Mouse (Mus musculus): ENCODE measurements around the gene Orai2. TPM values are rescaled to one million over a fixed set of nuclear protein-coding genes. Genes with fewer than 3 reads are reported as not detected.
"Not testable (repeated sequence)": the region's sequence is repeated elsewhere in the genome, so short reads cannot be mapped to it uniquely, and the experiment has no call there.

The Orai2 gene
- polyA plus RNA-seq, 1 experiment from 2014 or later = 14.0 TPM

DNA sequence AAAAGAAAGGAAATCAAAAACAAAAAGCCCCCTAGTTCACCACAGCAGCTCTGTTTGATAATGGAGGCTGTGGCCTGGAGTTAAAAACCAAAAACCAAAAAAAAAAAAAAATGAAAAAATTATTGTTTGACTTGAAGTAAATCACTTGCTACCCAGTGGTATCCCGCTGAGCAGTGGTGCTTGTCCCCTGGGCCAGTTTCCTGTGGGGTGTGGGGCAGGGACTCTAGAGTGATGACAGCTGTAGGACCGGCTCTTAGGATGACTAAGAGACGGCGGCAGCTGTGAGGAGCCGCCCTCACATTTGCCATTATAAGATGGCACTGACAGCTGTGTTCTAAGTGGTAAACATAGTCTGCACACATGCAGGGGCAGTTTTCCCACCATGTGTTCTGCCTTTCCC, 15.1 kb downstream of the Orai2 start:
- Histone ChIP-seq H3K4me1 (ENCODE audit: insufficient read depth, low read depth, low read length) (no peaks in the 10 kb centered on the region), H3K4me3 (ENCODE audit: low read depth, low read length) (no peak overlapping the region), H3K36me3 (ENCODE audit: insufficient read depth, low read length) (no peaks in the 10 kb centered on the region), H3K9ac (replicated peaks; ENCODE audit: low read depth) (no peak overlapping the region), H3K27ac (ENCODE audit: low read length) (no peak overlapping the region), H3K27me3 (replicated peaks; ENCODE audit: insufficient read depth, low read length) (no peaks in the 10 kb centered on the region), H3K4me2 (replicated peaks; ENCODE audit: low read depth, low read length) (no peak overlapping the region), H3K9me3 (ENCODE audit: low read length) (no peaks in the 10 kb centered on the region)
- 70% methylated on average over 5 of the region's 5 CpGs for WGBS
- no peak for DNase-seq (ENCODE audit: low spot score)
- ATAC-seq = no peak
- no peak for TF ChIP-seq EP300 (IDR thresholded peaks at IDR 0.05)
- TF ChIP-seq CTCF (IDR thresholded peaks at IDR 0.05) = no peak

DNA sequence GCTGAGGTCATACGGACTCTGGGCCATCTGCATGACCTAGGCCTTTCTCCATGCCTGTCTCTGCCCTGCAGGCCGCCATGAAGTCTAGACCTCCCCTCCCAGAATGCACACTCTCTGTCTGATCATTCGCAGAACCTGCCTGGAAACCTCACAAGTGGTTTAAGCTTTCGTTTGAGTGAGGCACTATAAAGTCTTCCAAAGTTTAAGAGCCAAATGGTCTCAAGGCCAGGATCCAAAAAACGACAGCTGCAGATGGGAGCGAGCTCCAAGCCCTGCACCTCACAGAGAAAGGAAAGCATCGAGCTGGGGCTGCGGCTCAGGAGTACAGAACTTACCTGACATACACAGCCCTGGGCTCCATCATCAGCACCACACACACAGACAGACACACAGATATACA, 18.1 kb downstream of the Orai2 start:
- no peaks in the 10 kb centered on the region for H3K27me3 ChIP-seq (replicated peaks; ENCODE audit: insufficient read depth, low read length)
- H3K4me3 ChIP-seq (ENCODE audit: low read depth, low read length) = no peak overlapping the region
- no peak overlapping the region for H3K9ac ChIP-seq (replicated peaks; ENCODE audit: low read depth)
- no peak for DNase-seq (ENCODE audit: low spot score)
- no peak overlapping the region for H3K4me2 ChIP-seq (replicated peaks; ENCODE audit: low read depth, low read length)
- H3K27ac ChIP-seq (ENCODE audit: low read length) = no peak overlapping the region
- no peaks in the 10 kb centered on the region for H3K4me1 ChIP-seq (ENCODE audit: insufficient read depth, low read depth, low read length)
- no peaks in the 10 kb centered on the region for H3K36me3 ChIP-seq (ENCODE audit: insufficient read depth, low read length)
- H3K9me3 ChIP-seq (ENCODE audit: low read length) = no peaks in the 10 kb centered on the region
- TF ChIP-seq CTCF (IDR thresholded peaks at IDR 0.05) = no peak
- TF ChIP-seq EP300 (IDR thresholded peaks at IDR 0.05) = no peak
- WGBS = 77% methylated on average over 8 of the region's 8 CpGs
- ATAC-seq = no peak

- not testable (repeated sequence) for H3K4me2 ChIP-seq (replicated peaks; ENCODE audit: low read depth, low read length); H3K4me1 ChIP-seq (ENCODE audit: insufficient read depth, low read depth, low read length); DNase-seq (ENCODE audit: low spot score); H3K27ac ChIP-seq (ENCODE audit: low read length); H3K9me3 ChIP-seq (ENCODE audit: low read length); ATAC-seq; H3K27me3 ChIP-seq (replicated peaks; ENCODE audit: insufficient read depth, low read length); H3K36me3 ChIP-seq (ENCODE audit: insufficient read depth, low read length); H3K9ac ChIP-seq (replicated peaks; ENCODE audit: low read depth); H3K4me3 ChIP-seq (ENCODE audit: low read depth, low read length)
- 68% methylated on average over 5 of the region's 5 CpGs for WGBS
These were observed 21.4 kb downstream of the Orai2 start for GRCm38 (mm10) chr5:136149134-136149576.

DNA sequence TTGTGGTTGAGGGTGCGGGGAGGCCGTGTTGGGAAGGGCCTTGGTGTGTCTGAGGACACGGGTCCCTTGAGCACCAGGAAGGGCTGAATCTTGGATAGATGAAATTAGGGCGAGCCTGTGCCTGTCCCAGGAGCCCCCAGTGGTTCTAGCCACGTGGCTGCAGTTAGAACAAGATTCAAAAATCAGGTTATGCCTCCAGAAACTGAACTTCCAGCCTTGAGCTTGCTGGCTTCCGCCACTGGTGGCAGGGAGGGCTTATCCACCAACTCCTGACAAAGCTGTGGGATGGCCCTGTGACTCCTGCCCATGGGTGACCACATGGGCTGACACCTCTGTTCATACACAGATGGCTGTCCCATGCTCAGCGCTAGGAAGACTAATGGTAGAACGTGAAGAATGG, 22.8 kb downstream of the Orai2 start:
- no peaks in the 10 kb centered on the region for H3K4me1 ChIP-seq (ENCODE audit: insufficient read depth, low read depth, low read length)
- H3K27me3 ChIP-seq (replicated peaks; ENCODE audit: insufficient read depth, low read length) = no peaks in the 10 kb centered on the region
- DNase-seq (ENCODE audit: low spot score) (no peak), ATAC-seq (no peak)
- H3K4me2 ChIP-seq (replicated peaks; ENCODE audit: low read depth, low read length) = no peak overlapping the region
- 66% methylated on average over 8 of the region's 8 CpGs for WGBS
- H3K9ac ChIP-seq (replicated peaks; ENCODE audit: low read depth) = no peak overlapping the region
- H3K9me3 ChIP-seq (ENCODE audit: low read length) = no peaks in the 10 kb centered on the region
- H3K4me3 ChIP-seq (ENCODE audit: low read depth, low read length) = no peak overlapping the region
- H3K27ac ChIP-seq (ENCODE audit: low read length) = no peak overlapping the region
- H3K36me3 ChIP-seq (ENCODE audit: insufficient read depth, low read length) = no peaks in the 10 kb centered on the region
- TF ChIP-seq EP300 (IDR thresholded peaks at IDR 0.05) (no peak), CTCF (IDR thresholded peaks at IDR 0.05) (no peak)

GRCm38 (mm10) chr5:136146936-136147335, 23.6 kb downstream of the Orai2 start:
- Histone ChIP-seq H3K9me3 (ENCODE audit: low read length) (no peaks in the 10 kb centered on the region), H3K27me3 (replicated peaks; ENCODE audit: insufficient read depth, low read length) (no peaks in the 10 kb centered on the region), H3K36me3 (ENCODE audit: insufficient read depth, low read length) (no peaks in the 10 kb centered on the region), H3K4me2 (replicated peaks; ENCODE audit: low read depth, low read length) (no peak overlapping the region), H3K4me1 (ENCODE audit: insufficient read depth, low read depth, low read length) (no peaks in the 10 kb centered on the region), H3K9ac (replicated peaks; ENCODE audit: low read depth) (no peak overlapping the region), H3K27ac (ENCODE audit: low read length) (no peak overlapping the region), H3K4me3 (ENCODE audit: low read depth, low read length) (no peak overlapping the region)
- no peak for DNase-seq (ENCODE audit: low spot score)
- no peak for ATAC-seq
- WGBS = 93% methylated on average over 1 of the region's 1 CpGs
- no peak for TF ChIP-seq EP300 (IDR thresholded peaks at IDR 0.05)

DNA sequence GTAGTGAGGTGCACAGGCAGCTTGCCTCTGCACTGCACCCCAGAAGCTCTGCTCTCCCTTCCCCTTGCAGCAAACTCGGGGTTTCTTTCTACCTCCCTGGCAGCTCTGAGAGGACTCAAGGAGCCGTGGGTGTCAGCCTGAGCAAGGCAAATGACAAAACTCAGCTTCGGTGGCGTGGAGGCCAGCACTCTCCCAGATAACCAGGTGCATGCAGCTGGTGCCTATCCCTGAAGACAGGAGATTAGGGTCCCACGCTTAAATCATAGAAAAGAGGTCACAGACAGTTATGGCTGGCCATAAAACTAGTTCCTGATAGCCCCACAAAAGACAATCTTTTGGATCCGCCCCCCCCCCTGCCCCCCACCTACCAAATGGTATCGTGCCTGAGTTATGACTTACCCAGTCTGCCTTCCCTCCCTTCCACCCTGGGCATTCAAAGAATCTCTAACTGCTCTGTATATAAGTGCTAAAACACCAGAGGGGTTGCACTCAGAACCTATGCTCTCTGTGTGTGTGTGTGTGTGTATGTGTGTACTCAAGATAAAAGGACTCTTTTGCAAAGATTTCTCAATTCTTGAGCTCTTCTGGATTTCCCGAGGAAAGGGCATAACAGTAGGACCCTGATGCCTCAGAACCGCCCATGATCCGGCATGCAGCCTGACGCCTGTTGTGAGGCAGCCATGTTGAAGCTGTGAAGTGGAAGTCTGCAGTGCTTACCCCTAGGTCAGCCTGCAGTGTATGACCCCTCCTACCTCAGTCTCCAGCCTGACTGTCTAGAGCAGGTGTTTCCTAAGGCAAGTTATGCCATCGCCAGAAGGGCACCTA, 25.7 kb downstream of the Orai2 start:
- no peak overlapping the region for H3K4me2 ChIP-seq (replicated peaks; ENCODE audit: low read depth, low read length)
- no peaks in the 10 kb centered on the region for H3K4me1 ChIP-seq (ENCODE audit: insufficient read depth, low read depth, low read length)
- no peaks in the 10 kb centered on the region for H3K9me3 ChIP-seq (ENCODE audit: low read length)
- H3K4me3 ChIP-seq (ENCODE audit: low read depth, low read length) = no peak overlapping the region
- H3K9ac ChIP-seq (replicated peaks; ENCODE audit: low read depth) = no peak overlapping the region
- peak; percentile 79 for ATAC-seq
- TF ChIP-seq EP300 (IDR thresholded peaks at IDR 0.05) (no peak), CTCF (IDR thresholded peaks at IDR 0.05) (no peak)
- 0 out of 2 replicates have a peak, but pooled peaks cover 14% of the 10 kb centered on the region for H3K36me3 ChIP-seq (ENCODE audit: insufficient read depth, low read length)
- WGBS = 41% methylated on average over 12 of the region's 12 CpGs
- H3K27me3 ChIP-seq (replicated peaks; ENCODE audit: insufficient read depth, low read length) = no peaks in the 10 kb centered on the region
- peak; percentile 51 for DNase-seq (ENCODE audit: low spot score)
- H3K27ac ChIP-seq (ENCODE audit: low read length) = no peak overlapping the region
